Mouse (Mus musculus) liver, adult 2 months (tissue): Measurements from ENCODE around the gene Med16.

Experiments
- CTCF ChIP-seq: fragments of 200-500 bp; IDR thresholded peaks from 2 replicates; pipeline ENCODE4 v1.5.1; 2011; ENCODE audit warnings: low read depth, low read length, control low read depth
- POLR2A ChIP-seq: fragments of 200-500 bp; IDR thresholded peaks from 2 replicates; pipeline ENCODE4 v1.6.1; 2011; ENCODE audit warnings: low read length, control low read depth; ENCODE audit not compliant: insufficient read depth; ENCODE audit errors: extremely low read depth

DNA sequence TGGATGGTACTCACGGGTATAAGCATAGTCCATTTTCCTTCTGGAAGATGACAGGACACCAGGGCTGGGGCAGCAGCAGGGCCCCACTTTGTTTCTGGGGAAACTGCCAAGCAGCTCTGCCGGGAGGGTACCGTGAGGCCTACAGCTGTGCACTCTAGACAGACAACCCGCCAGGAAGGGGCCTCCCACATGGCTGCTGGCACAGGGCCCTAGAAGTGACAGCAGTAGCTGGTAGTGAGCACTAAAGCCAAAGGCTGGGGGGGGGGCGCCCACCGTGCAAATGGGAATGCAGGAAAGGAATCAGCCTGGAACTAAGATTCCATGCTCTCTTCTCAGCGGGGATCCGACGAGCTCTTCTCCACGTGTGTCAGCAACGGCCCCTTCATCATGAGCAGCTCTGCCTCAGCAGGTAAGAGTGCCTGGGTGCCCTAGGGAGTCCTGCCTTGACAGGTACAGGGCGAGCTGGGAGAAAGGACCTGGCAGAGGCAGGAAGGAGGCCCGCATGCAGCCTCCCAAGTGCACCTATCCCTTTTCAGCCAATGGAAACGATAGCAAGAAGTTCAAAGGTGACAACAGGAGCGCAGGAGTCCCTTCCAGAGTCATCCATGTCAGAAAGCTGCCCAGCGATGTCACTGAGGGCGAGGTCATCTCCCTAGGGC, 50.2 kb downstream of the Med16 start:
- TF ChIP-seq POLR2A (no peak), CTCF (no peak)
